Mouse (Mus musculus) forebrain, embryonic 14.5 days (tissue): ENCODE data around the gene Sdk2. TPM values are rescaled to one million over a fixed set of nuclear protein-coding genes. Genes with fewer than 3 reads are reported as not detected.
A peak's percentile ranks its signal among the peaks of the same experiment; 100 is the strongest.

Experiments
- ATAC-seq: fragments of 200-750 bp; cut with Nextera tagmentation; 2 replicates; pipeline ENCODE4 v1.8.0; 2017; ENCODE audit warnings: mild to moderate bottlenecking, moderate library complexity
- DNase-seq: peaks from one replicate; pipeline ENCODE4 v3.0.0-alpha.2; 2015; ENCODE audit warnings: low spot score
- H3K27ac ChIP-seq: fragments of 300-500 bp; sonication (generic); 2 replicates; pipeline ENCODE4 v1.5.1; 2014; ENCODE audit warnings: low read depth, mild to moderate bottlenecking, control low read depth, low read length, moderate library complexity
- H3K27me3 ChIP-seq: fragments of 300-500 bp; sonication (generic); replicated peaks from 2 replicates; pipeline ENCODE4 v1.6.1; 2014; ENCODE audit warnings: low read length, control low read depth, mixed read lengths; ENCODE audit not compliant: control insufficient read depth, insufficient read depth
- H3K36me3 ChIP-seq: fragments of 300-500 bp; sonication (generic); 2 replicates; pipeline ENCODE4 v1.6.1; 2014; ENCODE audit warnings: low read length, control low read depth; ENCODE audit not compliant: control insufficient read depth, insufficient read depth
- H3K4me1 ChIP-seq: fragments of 300-500 bp; sonication (generic); 2 replicates; pipeline ENCODE4 v1.6.1; 2014; ENCODE audit warnings: antibody characterized with exemption, low read length, control low read depth; ENCODE audit not compliant: control insufficient read depth, insufficient read depth
- H3K4me2 ChIP-seq: fragments of 300-500 bp; sonication (generic); 2 replicates; pipeline ENCODE4 v1.6.1; 2014; ENCODE audit warnings: mild to moderate bottlenecking, control low read depth, low read length
- H3K4me3 ChIP-seq: fragments of 300-500 bp; sonication (generic); 2 replicates; pipeline ENCODE4 v1.5.1; 2014; ENCODE audit warnings: low read depth, low read length, control low read depth
- H3K9ac ChIP-seq: fragments of 300-500 bp; sonication (generic); 2 replicates; pipeline ENCODE4 v1.6.1; 2014; ENCODE audit warnings: mild to moderate bottlenecking, low read length, control low read depth, moderate library complexity
- H3K9me3 ChIP-seq: fragments of 300-500 bp; sonication (generic); replicated peaks from 2 replicates; pipeline ENCODE4 v1.6.1; 2016; ENCODE audit warnings: low read length, control low read depth, mixed read lengths; ENCODE audit not compliant: control insufficient read depth
- WGBS: fragments of 180-500 bp; shearing (Covaris S2); extraction: QIAGEN DNeasy Blood & Tissue Kit; methylation state at CpG from one replicate; pipeline ENCODE4 v1.1.7; 2014; 5-methylcytosine and 5-hydroxymethylcytosine counted together
- polyA plus RNA-seq: library from polyadenylated mRNA; unstranded; fragments of >200 nt; fragmentation: Nextera tagmentation; extraction: Ambion mirVana; gene quantifications from 2 replicates; pipeline ENCODE4 v1.2.1, GENCODE M21; 2014

The Sdk2 gene
- polyA plus RNA-seq, 1 experiment from 2014 or later: 1.1 TPM

DNA sequence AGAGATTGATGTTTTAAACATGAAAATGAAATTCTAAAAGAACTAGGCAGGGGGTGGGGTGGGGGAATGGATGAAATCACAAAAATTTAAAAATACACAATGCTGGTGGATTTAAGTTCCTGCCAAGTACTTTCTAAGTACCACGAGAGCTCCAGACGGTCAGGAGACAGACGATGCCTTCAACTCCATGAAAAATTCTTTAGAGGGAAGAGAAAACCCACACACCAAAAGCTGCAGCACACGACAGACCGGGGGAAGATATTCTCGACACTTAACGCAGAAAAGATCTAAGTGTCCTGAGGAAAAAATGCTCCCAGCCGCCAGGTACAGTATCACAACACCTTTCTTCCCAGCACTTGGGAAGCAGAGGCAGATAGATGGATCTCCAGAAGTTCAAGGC is 118.2 kb downstream of the Sdk2 start:
- H3K36me3 ChIP-seq: no peaks in the 10 kb centered on the region
- no peak overlapping the region for H3K4me2 ChIP-seq
- no peaks in the 10 kb centered on the region for H3K9me3 ChIP-seq
- H3K4me3 ChIP-seq: no peak overlapping the region
- DNase-seq (no peak), ATAC-seq (no peak)
- no peak overlapping the region for H3K9ac ChIP-seq
- WGBS: 87% methylated on average over 8 of the region's 8 CpGs
- H3K4me1 ChIP-seq: peaks cover 22% of the 10 kb centered on the region
- no peaks in the 10 kb centered on the region for H3K27me3 ChIP-seq
- H3K27ac ChIP-seq: no peak overlapping the region

GRCm38 (mm10) chr11:113942101-113942735 is 124.6 kb downstream of the Sdk2 start:
- H3K27me3 ChIP-seq: no peaks in the 10 kb centered on the region
- no peak overlapping the region for H3K4me3 ChIP-seq
- WGBS: 47% methylated on average over 9 of the region's 9 CpGs
- H3K9me3 ChIP-seq: 0 out of 2 replicates have a peak, but pooled peaks cover 3% of the 10 kb centered on the region
- H3K36me3 ChIP-seq: no peaks in the 10 kb centered on the region
- H3K4me1 ChIP-seq: peaks cover 3% of the 10 kb centered on the region
- DNase-seq (no peak), ATAC-seq (no peak)
- H3K27ac ChIP-seq: no peak overlapping the region
- H3K4me2 ChIP-seq: no peak overlapping the region
- no peak overlapping the region for H3K9ac ChIP-seq

DNA sequence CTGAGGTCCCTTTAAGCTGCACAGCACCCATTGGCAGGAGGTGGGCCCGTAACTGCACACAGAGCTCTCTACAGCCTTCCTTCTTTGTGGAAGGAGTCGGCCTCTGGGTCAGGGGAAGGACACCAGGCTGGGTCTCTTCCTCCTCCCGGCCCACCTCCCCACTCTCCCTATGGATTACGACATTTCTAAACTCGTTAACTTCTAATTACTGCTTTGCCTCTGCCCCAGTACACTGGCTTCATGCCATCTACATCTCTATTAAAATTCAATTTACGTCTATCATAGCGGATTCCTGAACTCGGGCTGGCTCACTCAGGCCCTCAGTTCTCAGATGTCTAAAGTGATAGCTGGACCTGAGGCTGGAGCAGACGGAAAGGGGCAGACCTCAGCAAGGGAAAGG is 133.2 kb downstream of the Sdk2 start:
- ATAC-seq (no peak), DNase-seq (no peak)
- Histone ChIP-seq H3K4me3 (no peak overlapping the region), H3K27ac (no peak overlapping the region), H3K36me3 (no peaks in the 10 kb centered on the region), H3K9ac (no peak overlapping the region), H3K27me3 (no peaks in the 10 kb centered on the region), H3K4me2 (no peak overlapping the region), H3K4me1 (peaks cover 11% of the 10 kb centered on the region), H3K9me3 (no peaks in the 10 kb centered on the region)
- 21% methylated on average over 9 of the region's 9 CpGs for WGBS

- Histone ChIP-seq H3K27ac (no peak overlapping the region), H3K9me3 (no peaks in the 10 kb centered on the region), H3K4me3 (no peak overlapping the region), H3K27me3 (no peaks in the 10 kb centered on the region), H3K4me1 (peaks cover 12% of the 10 kb centered on the region), H3K36me3 (no peaks in the 10 kb centered on the region), H3K4me2 (no peak overlapping the region), H3K9ac (no peak overlapping the region)
- 58% methylated on average over 7 of the region's 7 CpGs for WGBS
- DNase-seq (no peak), ATAC-seq (no peak)
These were observed 133.9 kb downstream of the Sdk2 start for GRCm38 (mm10) chr11:113932909-113933308.

DNA sequence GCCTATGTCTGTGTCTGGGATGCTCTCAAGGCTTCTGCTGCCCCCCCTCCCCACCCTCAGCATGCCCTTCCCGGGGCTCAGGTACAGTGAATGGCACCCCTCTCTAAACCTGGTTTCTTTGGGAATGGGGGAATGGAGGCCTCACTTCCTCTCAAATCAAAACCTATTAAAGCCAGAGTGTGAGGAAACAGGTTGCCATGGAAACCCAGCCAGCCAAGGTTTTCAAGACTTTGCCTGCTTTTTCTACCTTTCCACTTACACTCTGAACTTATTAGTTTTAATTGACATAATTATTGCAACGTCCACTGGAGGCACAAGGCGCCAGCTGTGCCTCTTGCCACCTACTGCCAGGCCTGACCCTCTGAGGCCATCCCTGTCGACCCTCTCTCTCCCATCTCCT is 135.1 kb downstream of the Sdk2 start:
- H3K9me3 ChIP-seq: no peaks in the 10 kb centered on the region
- H3K36me3 ChIP-seq: no peaks in the 10 kb centered on the region
- peaks cover 19% of the 10 kb centered on the region for H3K4me1 ChIP-seq
- H3K4me3 ChIP-seq: no peak overlapping the region
- DNase-seq (peak; percentile 75), ATAC-seq (no peak)
- WGBS: 23% methylated on average over 4 of the region's 4 CpGs
- no peak overlapping the region for H3K9ac ChIP-seq
- H3K27me3 ChIP-seq: no peaks in the 10 kb centered on the region
- H3K27ac ChIP-seq: no peak overlapping the region
- no peak overlapping the region for H3K4me2 ChIP-seq

- ATAC-seq (no peak), DNase-seq (no peak)
- peaks cover 14% of the 10 kb centered on the region for H3K4me1 ChIP-seq
- no peaks in the 10 kb centered on the region for H3K36me3 ChIP-seq
- no peak overlapping the region for H3K9ac ChIP-seq
- WGBS: 82% methylated on average over 11 of the region's 11 CpGs
- no peak overlapping the region for H3K4me2 ChIP-seq
- no peaks in the 10 kb centered on the region for H3K9me3 ChIP-seq
- H3K27ac ChIP-seq: no peak overlapping the region
- no peak overlapping the region for H3K4me3 ChIP-seq
- no peaks in the 10 kb centered on the region for H3K27me3 ChIP-seq
These were observed 136.7 kb downstream of the Sdk2 start for GRCm38 (mm10) chr11:113930112-113930511.

- H3K27me3 ChIP-seq: no peaks in the 10 kb centered on the region
- no peaks in the 10 kb centered on the region for H3K9me3 ChIP-seq
- H3K27ac ChIP-seq: no peak overlapping the region
- peaks cover 14% of the 10 kb centered on the region for H3K4me1 ChIP-seq
- 69% methylated on average over 2 of the region's 2 CpGs for WGBS
- H3K4me3 ChIP-seq: no peak overlapping the region
- ATAC-seq (no peak), DNase-seq (no peak)
- H3K4me2 ChIP-seq: no peak overlapping the region
- no peaks in the 10 kb centered on the region for H3K36me3 ChIP-seq
- H3K9ac ChIP-seq: no peak overlapping the region
These were observed 138.0 kb downstream of the Sdk2 start for GRCm38 (mm10) chr11:113928831-113929230.

DNA sequence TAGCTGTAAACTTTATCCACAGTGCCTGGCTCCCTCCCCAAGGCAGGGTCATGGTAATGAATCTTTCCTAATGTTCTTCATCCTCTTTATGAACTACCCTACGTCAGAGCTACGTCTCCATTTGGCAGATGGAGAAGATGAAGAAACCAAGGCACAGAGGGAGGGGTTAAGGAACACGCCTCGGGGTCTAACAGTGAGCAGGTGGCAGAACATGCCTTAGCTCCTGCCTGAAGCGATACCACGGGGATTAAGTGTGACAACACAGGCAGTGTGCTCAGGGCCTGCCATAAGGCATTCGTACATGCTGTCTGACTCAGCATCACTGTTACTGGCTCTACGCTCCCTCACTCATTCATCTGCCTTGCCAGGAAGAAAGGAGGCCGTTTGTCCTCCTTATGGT is 138.6 kb downstream of the Sdk2 start:
- Histone ChIP-seq H3K4me2 (no peak overlapping the region), H3K9ac (no peak overlapping the region), H3K4me1 (peaks cover 16% of the 10 kb centered on the region), H3K27me3 (no peaks in the 10 kb centered on the region), H3K9me3 (no peaks in the 10 kb centered on the region), H3K36me3 (no peaks in the 10 kb centered on the region), H3K27ac (no peak overlapping the region), H3K4me3 (no peak overlapping the region)
- DNase-seq (peak; percentile 72), ATAC-seq (peak; percentile 78)
- WGBS: 57% methylated on average over 9 of the region's 9 CpGs

- Histone ChIP-seq H3K9me3 (no peaks in the 10 kb centered on the region), H3K4me3 (no peak overlapping the region), H3K4me1 (peaks cover 20% of the 10 kb centered on the region), H3K9ac (no peak overlapping the region), H3K27ac (no peak overlapping the region), H3K4me2 (no peak overlapping the region), H3K36me3 (no peaks in the 10 kb centered on the region), H3K27me3 (no peaks in the 10 kb centered on the region)
- WGBS: 78% methylated on average over 3 of the region's 3 CpGs
- no peak for DNase-seq
- ATAC-seq: 0 out of 2 replicates have a peak, but pooled peaks have one; percentile 4
These were observed 139.0 kb downstream of the Sdk2 start for GRCm38 (mm10) chr11:113927826-113928225.
